Mouse (Mus musculus): Measurements from ENCODE around the gene Simc1. TPM values are rescaled to one million over a fixed set of nuclear protein-coding genes. Genes with fewer than 3 reads are reported as not detected.
"Not testable (repeated sequence)": the region's sequence is repeated elsewhere in the genome, so short reads cannot be mapped to it uniquely, and the experiment has no call there.

The Simc1 gene
- polyA plus RNA-seq, 1 experiment from 2014 or later, result 5.1 TPM

- no peak overlapping the region for H3K27ac ChIP-seq (ENCODE audit: low read length)
These were observed 22.1 kb upstream of the Simc1 start for GRCm38 (mm10) chr13:54481498-54481897.

GRCm38 (mm10) chr13:54490411-54490810 lies 13.2 kb upstream of the Simc1 start:
- no peak overlapping the region for H3K4me2 ChIP-seq (ENCODE audit: low read depth, low read length)
- H3K4me3 ChIP-seq (ENCODE audit: low read length), result no peak overlapping the region
- H3K36me3 ChIP-seq (ENCODE audit: control insufficient read depth, insufficient read depth, low read length), result no peaks in the 10 kb centered on the region
- no peak overlapping the region for H3K9ac ChIP-seq (ENCODE audit: low read depth, low read length)
- no peaks in the 10 kb centered on the region for H3K4me1 ChIP-seq (ENCODE audit: control insufficient read depth, insufficient read depth, low read length)
- 77% methylated on average over 5 of the region's 5 CpGs for WGBS
- H3K9me3 ChIP-seq (ENCODE audit: control insufficient read depth, low read length), result no peaks in the 10 kb centered on the region
- no peak for ATAC-seq
- H3K27ac ChIP-seq (ENCODE audit: low read length), result no peak overlapping the region
- no peaks in the 10 kb centered on the region for H3K27me3 ChIP-seq (replicated peaks; ENCODE audit: control insufficient read depth, insufficient read depth, low read length)

More at GRCm38 (mm10) chr13:54481498-54481897, 22.1 kb upstream of the Simc1 start:
- ATAC-seq, result no peak
- no peaks in the 10 kb centered on the region for H3K27me3 ChIP-seq (replicated peaks; ENCODE audit: control insufficient read depth, insufficient read depth, low read length)
- no peaks in the 10 kb centered on the region for H3K36me3 ChIP-seq (ENCODE audit: control insufficient read depth, insufficient read depth, low read length)
- 80% methylated on average over 14 of the region's 14 CpGs for WGBS
- H3K4me2 ChIP-seq (ENCODE audit: low read depth, low read length), result no peak overlapping the region
- no peak overlapping the region for H3K4me3 ChIP-seq (ENCODE audit: low read length)
- no peaks in the 10 kb centered on the region for H3K4me1 ChIP-seq (ENCODE audit: control insufficient read depth, insufficient read depth, low read length)
- no peaks in the 10 kb centered on the region for H3K9me3 ChIP-seq (ENCODE audit: control insufficient read depth, low read length)
- no peak overlapping the region for H3K9ac ChIP-seq (ENCODE audit: low read depth, low read length)

- H3K27me3 ChIP-seq (replicated peaks; ENCODE audit: control insufficient read depth, insufficient read depth, low read length), result no peaks in the 10 kb centered on the region
- H3K9me3 ChIP-seq (ENCODE audit: control insufficient read depth, low read length), result no peaks in the 10 kb centered on the region
- no peak overlapping the region for H3K4me3 ChIP-seq (ENCODE audit: low read length)
- H3K36me3 ChIP-seq (ENCODE audit: control insufficient read depth, insufficient read depth, low read length), result no peaks in the 10 kb centered on the region
- H3K9ac ChIP-seq (ENCODE audit: low read depth, low read length), result no peak overlapping the region
- ATAC-seq, result no peak
- no peak overlapping the region for H3K27ac ChIP-seq (ENCODE audit: low read length)
- H3K4me2 ChIP-seq (ENCODE audit: low read depth, low read length), result no peak overlapping the region
- H3K4me1 ChIP-seq (ENCODE audit: control insufficient read depth, insufficient read depth, low read length), result no peaks in the 10 kb centered on the region
- WGBS, result 80% methylated on average over 6 of the region's 6 CpGs
These were observed 12.2 kb upstream of the Simc1 start for GRCm38 (mm10) chr13:54491381-54491780.

GRCm38 (mm10) chr13:54499551-54499950 lies 4.0 kb upstream of the Simc1 start:
- not testable (repeated sequence) for H3K9ac ChIP-seq (ENCODE audit: low read depth, low read length); ATAC-seq; H3K4me1 ChIP-seq (ENCODE audit: control insufficient read depth, insufficient read depth, low read length); H3K36me3 ChIP-seq (ENCODE audit: control insufficient read depth, insufficient read depth, low read length); H3K4me2 ChIP-seq (ENCODE audit: low read depth, low read length); H3K27ac ChIP-seq (ENCODE audit: low read length); H3K27me3 ChIP-seq (replicated peaks; ENCODE audit: control insufficient read depth, insufficient read depth, low read length); H3K9me3 ChIP-seq (ENCODE audit: control insufficient read depth, low read length); H3K4me3 ChIP-seq (ENCODE audit: low read length)
- WGBS, result 92% methylated on average over 7 of the region's 7 CpGs

- Histone ChIP-seq H3K36me3 (ENCODE audit: control insufficient read depth, insufficient read depth, low read length) (no peaks in the 10 kb centered on the region), H3K4me1 (ENCODE audit: control insufficient read depth, insufficient read depth, low read length) (peaks cover 12% of the 10 kb centered on the region), H3K27ac (ENCODE audit: low read length) (no peak overlapping the region), H3K9ac (ENCODE audit: low read depth, low read length) (no peak overlapping the region), H3K4me2 (ENCODE audit: low read depth, low read length) (no peak overlapping the region), H3K9me3 (ENCODE audit: control insufficient read depth, low read length) (no peaks in the 10 kb centered on the region), H3K27me3 (replicated peaks; ENCODE audit: control insufficient read depth, insufficient read depth, low read length) (no peaks in the 10 kb centered on the region), H3K4me3 (ENCODE audit: low read length) (no peak overlapping the region)
- WGBS, result 73% methylated on average over 2 of the region's 2 CpGs
- no peak for ATAC-seq
These were observed 2.2 kb upstream of the Simc1 start for GRCm38 (mm10) chr13:54501352-54501751.

DNA sequence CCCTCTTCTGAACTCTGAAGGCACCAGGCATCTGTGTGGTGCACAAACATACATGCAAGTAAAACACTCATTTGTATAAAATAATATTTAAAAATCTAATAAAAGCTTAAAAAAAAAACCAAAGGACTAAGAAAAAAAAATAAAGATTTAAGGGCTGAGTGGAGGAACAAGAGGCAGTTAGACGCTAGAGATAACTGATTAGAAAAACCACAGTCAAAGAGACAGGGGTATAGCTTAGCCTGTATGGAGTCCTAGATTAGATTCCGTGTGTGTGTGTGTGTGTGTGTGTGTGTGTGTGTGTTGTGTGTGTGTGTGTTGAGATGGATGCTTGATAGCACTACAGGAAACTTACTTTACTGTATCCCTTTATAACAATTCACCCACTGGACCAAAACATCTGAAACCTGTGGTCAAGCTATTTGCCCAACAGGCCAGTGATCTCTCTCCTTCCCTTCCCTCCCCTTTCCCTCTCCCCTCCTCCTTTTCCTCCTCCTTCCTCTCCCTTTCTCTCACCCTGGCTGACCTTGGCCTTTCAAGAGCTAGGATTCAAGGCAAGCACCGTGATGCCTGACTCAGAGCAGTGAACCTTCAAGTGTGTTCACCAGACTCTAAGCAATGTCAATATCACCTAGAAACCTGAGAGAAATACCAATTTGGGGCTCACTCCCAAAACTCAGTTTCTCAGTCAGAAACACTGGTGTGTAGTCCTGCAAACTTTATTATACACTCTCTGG lies 1.5 kb upstream of the Simc1 start:
- no peak overlapping the region for H3K4me3 ChIP-seq (ENCODE audit: low read length)
- H3K9ac ChIP-seq (ENCODE audit: low read depth, low read length), result no peak overlapping the region
- peaks cover 12% of the 10 kb centered on the region for H3K4me1 ChIP-seq (ENCODE audit: control insufficient read depth, insufficient read depth, low read length)
- H3K27ac ChIP-seq (ENCODE audit: low read length), result no peak overlapping the region
- no peaks in the 10 kb centered on the region for H3K36me3 ChIP-seq (ENCODE audit: control insufficient read depth, insufficient read depth, low read length)
- H3K9me3 ChIP-seq (ENCODE audit: control insufficient read depth, low read length), result no peaks in the 10 kb centered on the region
- no peaks in the 10 kb centered on the region for H3K27me3 ChIP-seq (replicated peaks; ENCODE audit: control insufficient read depth, insufficient read depth, low read length)
- 54% methylated on average over 3 of the region's 3 CpGs for WGBS
- no peak overlapping the region for H3K4me2 ChIP-seq (ENCODE audit: low read depth, low read length)
- ATAC-seq, result no peak

- Histone ChIP-seq H3K27ac (ENCODE audit: low read length) (no peak overlapping the region), H3K36me3 (ENCODE audit: control insufficient read depth, insufficient read depth, low read length) (no peaks in the 10 kb centered on the region), H3K4me3 (ENCODE audit: low read length) (peak overlapping the region; percentile 71), H3K4me2 (ENCODE audit: low read depth, low read length) (peak overlapping the region; percentile 97), H3K9ac (ENCODE audit: low read depth, low read length) (peak overlapping the region; percentile 86), H3K9me3 (ENCODE audit: control insufficient read depth, low read length) (no peaks in the 10 kb centered on the region), H3K27me3 (replicated peaks; ENCODE audit: control insufficient read depth, insufficient read depth, low read length) (no peaks in the 10 kb centered on the region), H3K4me1 (ENCODE audit: control insufficient read depth, insufficient read depth, low read length) (peaks cover 12% of the 10 kb centered on the region)
- WGBS, result 1% methylated on average over 14 of the region's 14 CpGs
- ATAC-seq, result peak; percentile 62
These were observed 338 bp upstream of the Simc1 start for GRCm38 (mm10) chr13:54503278-54503603.

DNA sequence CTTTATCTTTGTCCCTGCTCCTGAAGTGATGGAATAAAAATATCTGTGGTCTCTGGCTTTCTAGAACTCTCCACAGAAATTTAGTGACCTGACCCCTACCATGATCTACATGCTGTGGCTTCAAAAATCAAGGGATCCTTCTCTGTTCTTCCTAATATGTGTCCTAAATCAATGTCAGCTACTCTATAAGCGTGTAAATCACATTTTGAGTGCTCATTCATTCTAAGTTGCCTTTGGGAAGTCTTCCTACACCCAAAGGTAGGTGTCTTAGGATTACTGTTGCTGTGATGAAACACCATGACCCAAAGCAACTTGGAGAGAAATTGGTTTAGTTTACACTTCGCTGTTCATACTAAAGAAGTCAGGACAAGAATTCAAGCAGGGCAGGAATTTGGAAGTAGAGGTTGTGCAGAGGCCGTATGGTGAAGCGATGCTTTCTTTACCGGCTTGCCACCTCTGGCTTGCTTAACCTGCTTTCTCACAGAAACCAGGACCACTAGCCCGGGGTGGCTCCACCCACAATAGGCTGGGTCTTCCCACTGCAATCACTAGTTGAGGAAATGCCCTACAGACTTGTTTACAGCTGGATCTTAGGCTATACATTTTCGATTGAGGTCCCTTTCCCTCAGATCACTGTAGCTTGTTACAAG lies 1.2 kb downstream of the Simc1 start:
- H3K4me3 ChIP-seq (ENCODE audit: low read length), result peak overlapping the region; percentile 71
- H3K27ac ChIP-seq (ENCODE audit: low read length), result peak overlapping the region; percentile 72; the same call in 1 of the 2 replicates
- ATAC-seq, result no peak
- no peaks in the 10 kb centered on the region for H3K27me3 ChIP-seq (replicated peaks; ENCODE audit: control insufficient read depth, insufficient read depth, low read length)
- no peaks in the 10 kb centered on the region for H3K9me3 ChIP-seq (ENCODE audit: control insufficient read depth, low read length)
- H3K4me1 ChIP-seq (ENCODE audit: control insufficient read depth, insufficient read depth, low read length), result peaks cover 12% of the 10 kb centered on the region
- no peaks in the 10 kb centered on the region for H3K36me3 ChIP-seq (ENCODE audit: control insufficient read depth, insufficient read depth, low read length)
- H3K4me2 ChIP-seq (ENCODE audit: low read depth, low read length), result peak overlapping the region; percentile 97
- peak overlapping the region; percentile 86 for H3K9ac ChIP-seq (ENCODE audit: low read depth, low read length)
- WGBS, result 38% methylated on average over 7 of the region's 7 CpGs

- no peaks in the 10 kb centered on the region for H3K36me3 ChIP-seq (ENCODE audit: control insufficient read depth, insufficient read depth, low read length)
- no peak overlapping the region for H3K9ac ChIP-seq (ENCODE audit: low read depth, low read length)
- no peak overlapping the region for H3K27ac ChIP-seq (ENCODE audit: low read length)
- H3K4me1 ChIP-seq (ENCODE audit: control insufficient read depth, insufficient read depth, low read length), result peaks cover 12% of the 10 kb centered on the region
- H3K4me3 ChIP-seq (ENCODE audit: low read length), result no peak overlapping the region
- H3K9me3 ChIP-seq (ENCODE audit: control insufficient read depth, low read length), result no peaks in the 10 kb centered on the region
- H3K4me2 ChIP-seq (ENCODE audit: low read depth, low read length), result no peak overlapping the region
- WGBS, result 92% methylated on average over 1 of the region's 1 CpGs
- no peak for ATAC-seq
- H3K27me3 ChIP-seq (replicated peaks; ENCODE audit: control insufficient read depth, insufficient read depth, low read length), result no peaks in the 10 kb centered on the region
These were observed 2.3 kb downstream of the Simc1 start for GRCm38 (mm10) chr13:54505920-54506319.
